Mouse (Mus musculus): ENCODE measurements at regions not wholly inside any gene's neighbourhood (a gene's known extent, or its start where the extent isn't known, plus 50 kb on each side); places are given as distances from the start of the nearest gene placed in this dataset.

DNA sequence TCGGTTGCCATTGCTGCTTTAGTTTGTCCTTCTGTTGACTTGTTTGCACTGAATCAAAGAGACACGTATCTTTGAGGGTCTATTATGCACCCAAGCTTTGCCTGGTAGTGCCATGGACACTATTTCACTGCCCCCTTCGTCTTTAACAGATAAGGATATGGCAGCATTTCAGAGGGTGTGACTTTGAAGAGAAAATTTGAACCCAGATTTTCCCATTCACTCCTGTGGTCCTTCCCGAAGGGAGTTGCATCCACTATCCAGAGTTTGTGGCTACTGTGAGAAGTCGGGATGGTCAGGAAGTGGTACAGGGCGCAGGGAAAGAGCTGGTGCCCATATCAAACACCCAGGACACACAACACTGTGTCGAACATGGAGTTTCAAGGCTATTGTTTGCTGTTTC, 622.5 kb downstream of the Vrk1 start:
- no peaks in the 10 kb centered on the region for H3K9me3 ChIP-seq
- no peak overlapping the region for H3K9ac ChIP-seq
- no peak overlapping the region for H3K4me2 ChIP-seq
- H3K27ac ChIP-seq, result no peak overlapping the region
- H3K36me3 ChIP-seq, result no peaks in the 10 kb centered on the region
- no peaks in the 10 kb centered on the region for H3K4me1 ChIP-seq
- no peak for ATAC-seq (ENCODE audit: insufficient number of reproducible peaks, insufficient read depth, low FRiP score, low TSS enrichment, low read depth)
- 84% methylated on average over 7 of the region's 7 CpGs for WGBS
- H3K4me3 ChIP-seq, result no peak overlapping the region
- no peaks in the 10 kb centered on the region for H3K27me3 ChIP-seq

DNA sequence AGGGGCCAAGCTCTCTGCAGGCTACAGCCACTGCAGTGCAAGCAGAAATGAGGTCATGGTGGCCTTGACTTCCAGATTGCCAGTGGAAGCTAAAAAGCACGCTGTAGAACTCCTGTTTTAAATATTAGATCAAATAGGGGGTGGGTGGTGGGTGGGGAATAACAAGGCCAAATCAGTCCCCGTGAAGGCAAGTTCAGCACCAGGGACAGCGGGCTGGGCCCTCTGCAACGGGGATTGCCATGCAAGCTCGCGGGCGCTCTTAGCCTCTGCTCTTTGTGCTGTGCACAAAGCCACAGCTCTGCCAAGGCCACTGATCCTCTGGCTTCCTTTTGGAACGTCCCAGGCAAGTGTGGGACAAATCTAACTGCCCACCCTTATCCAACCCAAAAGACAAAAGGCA, 623.1 kb downstream of the Vrk1 start:
- 1% methylated on average over 8 of the region's 8 CpGs for WGBS
- no peaks in the 10 kb centered on the region for H3K27me3 ChIP-seq
- no peak overlapping the region for H3K27ac ChIP-seq
- H3K9ac ChIP-seq, result no peak overlapping the region
- no peaks in the 10 kb centered on the region for H3K36me3 ChIP-seq
- no peaks in the 10 kb centered on the region for H3K9me3 ChIP-seq
- H3K4me3 ChIP-seq, result no peak overlapping the region
- no peaks in the 10 kb centered on the region for H3K4me1 ChIP-seq
- no peak overlapping the region for H3K4me2 ChIP-seq
- no peak for ATAC-seq (ENCODE audit: insufficient number of reproducible peaks, insufficient read depth, low FRiP score, low TSS enrichment, low read depth)

DNA sequence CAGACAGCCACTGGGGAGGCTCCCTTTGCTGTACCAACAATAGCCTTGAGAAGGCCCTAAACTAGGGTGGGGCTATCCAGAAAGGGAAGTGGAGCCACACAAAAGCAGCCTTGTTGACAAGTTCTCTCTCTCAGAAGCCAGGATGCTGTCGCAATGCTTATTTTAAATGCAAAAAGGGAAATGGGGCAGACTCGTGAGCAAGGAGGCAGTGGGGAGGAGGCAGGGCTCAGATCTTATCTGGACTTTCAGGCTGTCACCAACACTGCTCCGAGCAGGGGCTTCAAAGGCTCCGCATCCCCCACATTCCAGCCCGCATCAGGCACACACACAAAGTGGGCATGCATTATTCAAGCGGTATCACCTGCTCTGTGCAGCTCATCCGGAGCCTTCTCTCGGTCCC, 648.3 kb downstream of the Vrk1 start:
- no peak for ATAC-seq (ENCODE audit: insufficient number of reproducible peaks, insufficient read depth, low FRiP score, low TSS enrichment, low read depth)
- Histone ChIP-seq H3K36me3 (no peaks in the 10 kb centered on the region), H3K9me3 (no peaks in the 10 kb centered on the region), H3K4me3 (no peak overlapping the region), H3K9ac (no peak overlapping the region), H3K27ac (no peak overlapping the region), H3K4me2 (no peak overlapping the region), H3K4me1 (peaks cover 6% of the 10 kb centered on the region; the same call in 1 of the 2 replicates), H3K27me3 (no peaks in the 10 kb centered on the region)
- 21% methylated on average over 8 of the region's 8 CpGs for WGBS

DNA sequence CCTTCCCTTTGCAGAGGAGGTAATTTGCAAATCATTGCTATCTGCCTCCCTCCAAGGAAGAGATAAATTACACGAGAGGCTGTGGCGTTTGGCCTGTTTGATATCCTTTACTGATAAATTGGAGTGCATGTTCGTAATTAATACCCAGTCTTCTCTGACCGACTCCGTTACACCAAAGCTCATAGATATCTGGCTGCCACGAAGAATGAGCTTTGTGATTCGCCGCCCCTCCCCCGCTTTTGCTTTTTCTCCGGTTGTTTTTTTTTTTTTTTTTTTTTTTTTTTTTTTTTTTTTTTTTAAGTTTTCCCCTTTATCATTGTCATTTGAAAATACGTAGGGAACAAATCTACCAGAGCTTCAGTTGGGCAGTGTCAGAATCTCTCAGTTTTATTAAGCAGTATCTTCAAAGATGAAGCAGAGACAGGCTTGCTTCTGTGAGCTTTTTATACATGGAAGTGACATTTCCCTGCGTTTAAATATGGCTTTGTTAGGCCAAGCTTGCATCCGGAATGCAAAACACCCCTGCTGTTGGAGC, 663.3 kb downstream of the Vrk1 start:
- H3K4me3 ChIP-seq, result no peak overlapping the region
- WGBS, result 26% methylated on average over 13 of the region's 13 CpGs
- H3K27ac ChIP-seq, result no peak overlapping the region
- H3K27me3 ChIP-seq, result no peaks in the 10 kb centered on the region
- no peak for ATAC-seq (ENCODE audit: insufficient number of reproducible peaks, insufficient read depth, low FRiP score, low TSS enrichment, low read depth)
- H3K36me3 ChIP-seq, result no peaks in the 10 kb centered on the region
- H3K9me3 ChIP-seq, result no peaks in the 10 kb centered on the region
- peaks cover 16% of the 10 kb centered on the region for H3K4me1 ChIP-seq
- H3K9ac ChIP-seq, result no peak overlapping the region
- peak overlapping the region; percentile 9; the same call in 1 of the 2 replicates for H3K4me2 ChIP-seq

DNA sequence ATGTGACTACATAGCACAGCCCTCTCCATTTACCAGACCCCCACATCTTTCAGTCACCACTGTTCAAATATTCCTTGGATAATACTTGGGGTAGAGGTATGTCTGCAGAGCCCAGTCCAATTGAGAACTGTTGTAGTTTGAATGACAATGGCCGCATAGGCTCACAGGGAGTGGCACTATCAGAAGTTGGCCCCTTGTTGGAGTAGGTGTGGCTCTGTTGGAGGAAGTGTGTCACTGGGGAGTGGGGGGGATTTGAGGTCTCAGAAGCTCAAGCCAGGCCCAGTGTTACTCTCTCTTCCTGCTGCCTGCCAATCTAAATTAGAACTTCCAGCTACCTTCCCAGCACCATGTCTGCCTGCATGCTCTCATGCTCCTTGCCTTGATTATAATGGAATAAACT, 664.7 kb downstream of the Vrk1 start:
- H3K36me3 ChIP-seq, result no peaks in the 10 kb centered on the region
- no peaks in the 10 kb centered on the region for H3K9me3 ChIP-seq
- no peak overlapping the region for H3K9ac ChIP-seq
- 90% methylated on average over 1 of the region's 1 CpGs for WGBS
- no peak overlapping the region for H3K27ac ChIP-seq
- ATAC-seq (ENCODE audit: insufficient number of reproducible peaks, insufficient read depth, low FRiP score, low TSS enrichment, low read depth), result no peak
- peaks cover 18% of the 10 kb centered on the region for H3K4me1 ChIP-seq
- H3K4me3 ChIP-seq, result no peak overlapping the region
- H3K4me2 ChIP-seq, result no peak overlapping the region
- no peaks in the 10 kb centered on the region for H3K27me3 ChIP-seq

DNA sequence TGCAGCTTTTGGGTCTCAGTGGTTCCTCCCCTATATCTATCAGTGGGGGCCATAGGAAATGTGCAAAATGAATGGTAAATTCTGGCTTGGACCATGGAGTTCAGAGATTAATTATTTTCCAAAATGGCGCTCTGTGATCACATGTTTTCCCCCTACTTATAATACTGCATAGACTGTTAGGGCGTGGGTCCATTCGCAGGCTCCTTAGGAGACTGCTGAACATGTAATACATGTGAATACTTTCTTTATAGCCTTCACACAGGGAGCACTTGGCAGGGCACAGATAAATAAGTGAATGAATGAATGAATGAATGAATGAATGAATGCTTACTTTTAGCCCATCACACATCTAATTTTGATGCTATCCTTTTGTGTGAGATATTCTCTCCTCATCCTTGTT, 666.1 kb downstream of the Vrk1 start:
- H3K9me3 ChIP-seq, result no peaks in the 10 kb centered on the region
- WGBS, result 92% methylated on average over 3 of the region's 3 CpGs
- no peak overlapping the region for H3K4me2 ChIP-seq
- peaks cover 18% of the 10 kb centered on the region for H3K4me1 ChIP-seq
- H3K36me3 ChIP-seq, result no peaks in the 10 kb centered on the region
- 0 out of 2 replicates have a peak, but pooled peaks have one; percentile 56 for ATAC-seq (ENCODE audit: insufficient number of reproducible peaks, insufficient read depth, low FRiP score, low TSS enrichment, low read depth)
- H3K4me3 ChIP-seq, result no peak overlapping the region
- peak overlapping the region; percentile 33; the same call in 1 of the 2 replicates for H3K27ac ChIP-seq
- H3K9ac ChIP-seq, result no peak overlapping the region
- H3K27me3 ChIP-seq, result no peaks in the 10 kb centered on the region

DNA sequence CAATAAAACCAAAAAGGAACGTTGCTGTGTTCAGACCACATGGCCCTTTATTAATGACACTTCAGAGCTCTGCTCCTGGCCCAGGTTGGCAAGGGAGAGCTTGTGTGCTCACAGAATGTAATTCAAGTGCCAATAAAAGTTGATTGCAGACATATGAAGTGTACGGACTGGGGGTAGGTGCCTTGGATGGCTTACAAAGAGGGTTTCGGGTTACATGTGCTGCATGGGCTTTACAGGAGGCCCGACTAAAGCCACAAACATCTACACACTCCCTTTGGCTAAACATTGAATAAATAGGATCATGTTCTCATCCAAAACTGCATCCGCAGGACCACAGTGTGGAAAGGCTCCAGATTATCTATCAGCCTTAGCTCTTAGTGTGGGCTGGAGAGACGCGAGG, 666.5 kb downstream of the Vrk1 start:
- Histone ChIP-seq H3K4me3 (no peak overlapping the region), H3K27me3 (no peaks in the 10 kb centered on the region), H3K27ac (no peak overlapping the region), H3K4me1 (peaks cover 18% of the 10 kb centered on the region), H3K9ac (no peak overlapping the region), H3K9me3 (no peaks in the 10 kb centered on the region), H3K4me2 (no peak overlapping the region), H3K36me3 (no peaks in the 10 kb centered on the region)
- ATAC-seq (ENCODE audit: insufficient number of reproducible peaks, insufficient read depth, low FRiP score, low TSS enrichment, low read depth), result peak; percentile 39; the same call in 1 of the 2 replicates
- 24% methylated on average over 7 of the region's 7 CpGs for WGBS

DNA sequence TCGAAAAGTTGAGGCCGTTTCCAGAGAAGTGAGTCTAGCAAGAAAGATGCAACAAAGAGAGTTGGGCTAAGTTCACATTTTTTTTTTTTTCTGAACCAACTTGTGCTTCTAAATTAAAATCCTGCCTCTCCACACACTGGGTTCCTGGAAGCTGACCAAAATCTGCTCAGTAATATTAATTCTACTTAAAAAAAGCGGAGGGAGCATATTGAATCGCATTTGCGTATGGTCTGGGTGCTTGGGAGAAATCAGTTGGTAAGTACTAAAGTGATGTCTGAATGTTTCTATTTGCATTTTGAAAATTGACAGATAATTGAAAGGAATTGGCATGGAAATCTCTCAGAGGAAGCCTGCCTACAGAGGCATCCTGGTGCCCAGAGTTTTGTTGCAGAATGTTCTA, 676.0 kb downstream of the Vrk1 start:
- H3K27ac ChIP-seq, result no peak overlapping the region
- no peaks in the 10 kb centered on the region for H3K36me3 ChIP-seq
- no peaks in the 10 kb centered on the region; the same call in 1 of the 2 replicates for H3K27me3 ChIP-seq
- no peaks in the 10 kb centered on the region for H3K9me3 ChIP-seq
- no peak overlapping the region for H3K9ac ChIP-seq
- H3K4me2 ChIP-seq, result no peak overlapping the region
- no peak for ATAC-seq (ENCODE audit: insufficient number of reproducible peaks, insufficient read depth, low FRiP score, low TSS enrichment, low read depth)
- H3K4me1 ChIP-seq, result peaks cover 24% of the 10 kb centered on the region
- WGBS, result 67% methylated on average over 5 of the region's 5 CpGs
- H3K4me3 ChIP-seq, result no peak overlapping the region

DNA sequence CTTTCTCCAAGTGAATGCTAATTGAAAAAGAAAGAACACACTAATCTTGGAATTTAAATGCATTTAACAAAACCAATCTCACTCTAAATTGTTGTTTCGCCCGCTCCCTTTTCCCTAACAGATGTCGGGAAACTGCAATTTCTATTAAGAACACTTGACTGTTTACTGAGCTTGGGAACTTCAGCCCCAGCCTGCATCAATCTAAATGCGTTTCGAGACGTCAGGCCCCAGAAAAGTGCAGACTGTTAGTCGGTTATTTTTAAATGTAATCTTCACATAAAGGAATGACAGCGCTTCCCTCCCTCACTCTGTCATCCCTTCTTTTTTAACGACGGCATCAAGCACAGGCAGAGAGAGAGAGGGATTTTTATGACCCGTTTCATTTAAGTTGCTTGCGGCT, 677.7 kb downstream of the Vrk1 start:
- Histone ChIP-seq H3K4me1 (peaks cover 24% of the 10 kb centered on the region), H3K9me3 (no peaks in the 10 kb centered on the region), H3K4me3 (no peak overlapping the region), H3K9ac (no peak overlapping the region), H3K36me3 (no peaks in the 10 kb centered on the region), H3K27me3 (no peaks in the 10 kb centered on the region; the same call in 1 of the 2 replicates), H3K27ac (peak overlapping the region; percentile 51; the same call in 1 of the 2 replicates), H3K4me2 (peak overlapping the region; percentile 22)
- ATAC-seq (ENCODE audit: insufficient number of reproducible peaks, insufficient read depth, low FRiP score, low TSS enrichment, low read depth), result no peak
- WGBS, result 18% methylated on average over 12 of the region's 12 CpGs

DNA sequence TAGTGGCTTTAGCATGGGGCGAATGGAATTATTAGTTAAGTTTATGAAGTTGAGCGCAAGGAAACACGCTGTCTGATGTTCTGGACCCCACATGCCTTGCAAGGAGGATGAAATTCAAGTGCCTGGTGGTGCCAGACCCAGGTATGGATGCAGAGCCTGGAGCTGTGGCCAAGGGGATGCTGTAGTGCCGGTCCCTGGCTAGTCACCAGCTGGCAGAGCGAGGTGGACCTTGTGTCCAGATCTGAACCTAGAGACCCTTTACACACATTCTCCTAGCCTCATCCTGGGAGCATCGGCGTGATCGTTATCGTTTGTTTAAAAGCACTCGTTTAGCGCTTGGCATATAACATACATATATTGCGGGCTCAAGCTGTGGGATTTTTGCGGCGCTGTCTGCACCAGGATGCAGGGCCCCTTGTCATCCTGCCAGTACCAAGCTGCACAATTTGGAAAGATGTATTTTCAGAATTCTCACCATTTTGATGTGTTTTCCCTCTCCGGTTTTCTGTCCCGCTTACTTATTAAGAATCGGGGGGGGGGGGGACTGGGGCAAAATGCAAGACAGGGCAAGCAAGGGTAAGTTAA, 678.2 kb downstream of the Vrk1 start:
- Histone ChIP-seq H3K4me1 (peaks cover 24% of the 10 kb centered on the region), H3K27ac (peak overlapping the region; percentile 51; the same call in 1 of the 2 replicates), H3K9me3 (no peaks in the 10 kb centered on the region), H3K36me3 (no peaks in the 10 kb centered on the region), H3K4me3 (no peak overlapping the region), H3K4me2 (peak overlapping the region; percentile 22), H3K9ac (no peak overlapping the region), H3K27me3 (no peaks in the 10 kb centered on the region; the same call in 1 of the 2 replicates)
- no peak for ATAC-seq (ENCODE audit: insufficient number of reproducible peaks, insufficient read depth, low FRiP score, low TSS enrichment, low read depth)
- WGBS, result 71% methylated on average over 17 of the region's 17 CpGs

DNA sequence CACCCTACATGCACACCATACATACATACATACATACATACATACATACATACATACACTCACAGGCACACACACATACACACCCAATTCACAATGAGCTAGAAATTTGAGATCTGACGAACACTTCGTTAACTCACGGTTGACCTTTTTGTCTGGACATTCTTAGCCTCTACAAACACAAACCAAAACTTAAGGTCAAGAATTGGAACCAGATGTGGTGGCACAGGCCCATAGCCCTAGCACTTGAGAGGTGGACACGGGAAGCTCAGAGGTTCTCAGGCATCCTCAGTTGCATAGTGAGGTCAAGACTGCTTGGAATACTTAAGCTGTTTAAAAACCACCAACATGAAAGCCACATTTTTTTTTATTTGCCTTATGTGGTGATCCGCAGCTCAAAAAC, 692.9 kb downstream of the Vrk1 start:
- Histone ChIP-seq H3K36me3 (no peaks in the 10 kb centered on the region), H3K4me1 (no peaks in the 10 kb centered on the region), H3K27ac (no peak overlapping the region), H3K9me3 (no peaks in the 10 kb centered on the region), H3K4me2 (no peak overlapping the region), H3K4me3 (no peak overlapping the region), H3K27me3 (no peaks in the 10 kb centered on the region), H3K9ac (no peak overlapping the region)
- WGBS, result 43% methylated on average over 5 of the region's 5 CpGs
- no peak for ATAC-seq (ENCODE audit: insufficient number of reproducible peaks, insufficient read depth, low FRiP score, low TSS enrichment, low read depth)

DNA sequence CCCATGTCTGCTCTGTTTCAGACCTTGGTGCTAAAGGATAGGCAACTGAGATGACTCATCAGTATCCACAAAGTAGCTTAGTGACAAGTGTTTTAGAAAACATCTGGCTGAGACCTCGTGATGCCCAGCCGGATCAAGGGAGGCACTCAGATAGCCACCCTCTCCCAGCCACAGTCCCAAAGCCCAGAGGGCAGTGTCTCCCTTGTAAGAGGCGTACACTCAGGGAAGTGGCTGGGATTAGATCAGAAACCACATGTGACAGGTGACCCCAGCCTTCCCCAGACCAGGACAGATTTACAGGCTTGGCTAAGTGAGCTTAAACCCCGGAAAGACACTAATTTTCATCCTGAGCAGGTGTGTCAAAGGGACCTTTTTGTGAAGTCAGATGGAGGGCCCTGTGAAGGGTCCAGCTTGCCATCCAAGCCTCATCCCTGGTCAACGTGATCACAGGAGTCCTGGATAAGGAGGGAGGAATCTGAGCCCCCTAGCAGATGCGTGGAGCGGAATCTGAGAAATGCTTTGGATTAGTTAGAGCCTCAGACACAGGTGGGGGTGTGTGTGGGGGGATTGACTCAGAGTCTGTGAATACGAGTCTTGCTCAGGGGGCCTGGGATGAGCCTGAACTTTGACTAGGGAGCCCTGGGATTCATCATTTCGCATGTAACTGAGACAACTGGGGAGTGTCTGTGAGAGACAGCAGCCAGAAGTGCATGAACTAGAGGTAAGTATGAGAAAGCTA, 711.4 kb downstream of the Vrk1 start:
- H3K9me3 ChIP-seq, result no peaks in the 10 kb centered on the region
- H3K4me3 ChIP-seq, result no peak overlapping the region
- H3K9ac ChIP-seq, result 0 out of 2 replicates have a peak overlapping the region, but pooled peaks have one; percentile 16
- no peak overlapping the region for H3K27ac ChIP-seq
- no peak overlapping the region for H3K4me2 ChIP-seq
- ATAC-seq (ENCODE audit: insufficient number of reproducible peaks, insufficient read depth, low FRiP score, low TSS enrichment, low read depth), result no peak
- H3K4me1 ChIP-seq, result peaks cover 15% of the 10 kb centered on the region
- no peaks in the 10 kb centered on the region for H3K36me3 ChIP-seq
- WGBS, result 37% methylated on average over 9 of the region's 9 CpGs
- no peaks in the 10 kb centered on the region for H3K27me3 ChIP-seq
